16 mouse cellular contexts compared by ENCODE assay signal in genomic region chr17:48639611-48640010, GRCm38 (mm10).
"Had no signal": no experiment of that assay in that cellular context is flagged by ENCODE, and none has a peak within 500 bp of the region (broad histone marks: within the 10 kb centered on the region; RNA-seq: fewer than 3 reads in every experiment).

No protein-coding gene starts in this region.

- H3K4me1 ChIP-seq: stomach, embryonic 15.5 days had no signal

- H3K4me3 ChIP-seq: neural tube, embryonic 13.5 days; neural tube, embryonic 15.5 days; stomach, embryonic 15.5 days had no signal

- H3K9me3 ChIP-seq: neural tube, embryonic 13.5 days; neural tube, embryonic 15.5 days; stomach, embryonic 15.5 days had no signal

- H3K27ac ChIP-seq: neural tube, embryonic 13.5 days; stomach, embryonic 15.5 days; stomach, postnatal 0 days had no signal

- DNase-seq: retina, postnatal 1 day; right cerebral cortex, adult 18-20 months; right cerebral cortex, postnatal 14 days; right cerebral cortex, postnatal 25 days; right cerebral cortex, postnatal 4 days; spleen, adult 18-20 months; thymus, adult 18-20 months; thymus, adult 2 months; thymus, postnatal 14 days; thymus, postnatal 25 days; thymus, postnatal 36 days; thymus, postnatal 4 days had no signal

- H3K27me3 ChIP-seq: neural tube, embryonic 13.5 days; neural tube, embryonic 15.5 days; stomach, embryonic 15.5 days had no signal

- H3K36me3 ChIP-seq: neural tube, embryonic 13.5 days; neural tube, embryonic 15.5 days; stomach, embryonic 15.5 days had no signal
